Mouse (Mus musculus): ENCODE measurements around the gene Ivl.

The Ivl gene

DNA sequence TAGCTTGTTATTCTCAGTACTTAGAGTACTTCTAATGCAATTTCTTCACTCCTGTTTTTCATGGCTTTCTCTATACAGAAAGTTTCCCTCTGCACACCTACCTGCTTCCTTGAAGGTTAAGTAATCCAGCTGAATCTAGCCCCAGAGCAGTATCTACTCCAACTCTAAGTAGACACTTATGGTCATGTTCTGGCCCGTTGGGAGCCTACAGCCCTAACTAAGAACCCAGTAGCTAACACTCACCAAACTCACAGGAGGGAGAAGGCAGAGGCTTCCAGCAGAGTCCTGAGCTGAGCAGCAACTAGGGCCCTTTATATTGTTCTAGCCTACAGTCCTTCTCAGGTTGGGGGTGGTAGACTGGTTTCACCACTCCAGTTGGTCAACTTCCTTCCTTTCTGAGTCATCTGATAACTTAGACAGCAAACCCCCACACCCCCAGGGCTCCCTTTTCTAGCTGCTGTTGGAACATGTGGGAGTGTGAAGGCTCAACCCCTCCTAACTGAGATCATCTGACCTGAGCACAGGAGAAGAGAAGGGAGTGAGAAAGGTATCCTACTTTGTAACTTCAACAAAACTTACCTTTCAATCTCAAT lies at the start of gene Ivl:
Gene Ivl, minus strand, starts transcription at position 287 of the 593 bp plus-strand sequence.
- no peak for DNase-seq (ENCODE audit: low spot score in 2 of 2)

DNA sequence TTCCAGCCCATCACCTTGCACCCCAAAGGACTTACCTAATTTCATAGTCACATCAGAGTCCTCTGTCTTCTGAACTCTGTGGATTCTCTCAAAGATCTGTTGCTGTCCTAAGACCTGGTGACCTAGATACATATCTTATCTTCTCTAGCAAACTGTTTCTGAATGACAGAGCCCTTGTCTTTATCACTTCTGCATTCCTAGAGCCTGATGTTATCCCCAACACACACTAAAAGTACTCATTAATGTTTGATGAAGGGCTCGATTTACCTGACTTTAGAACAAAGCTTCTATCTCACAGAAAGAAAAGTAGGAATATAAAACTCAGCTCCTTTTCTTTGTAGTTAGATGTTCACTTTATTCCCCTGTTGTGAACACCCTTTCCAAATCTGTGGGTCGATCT lies 48.0 kb upstream of the Ivl start, which contains the start of gene Lce6a:
Gene Lce6a, minus strand, starts transcription at position 101 of the 400 bp plus-strand sequence.
- no peak for DNase-seq (ENCODE audit: low spot score in 2 of 2)

DNA sequence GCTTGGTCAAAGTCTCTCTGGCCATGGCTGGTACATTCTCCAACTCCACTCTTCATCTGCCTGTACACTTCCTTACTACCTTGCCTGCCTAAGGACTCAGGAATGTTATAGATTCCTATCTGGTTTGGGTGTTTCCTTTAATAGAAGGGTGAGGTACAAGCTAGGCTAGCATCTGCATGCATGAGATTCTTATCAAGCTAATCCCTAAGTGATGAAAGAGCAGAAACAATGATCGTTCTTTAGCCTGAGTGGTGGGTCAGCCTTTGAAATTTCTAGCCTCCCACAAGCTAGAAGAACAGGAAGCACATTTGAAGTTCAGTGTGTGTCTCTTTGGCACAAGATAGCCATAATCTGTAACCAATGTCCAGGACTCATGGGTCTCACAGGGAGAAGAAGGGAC lies 36.3 kb upstream of the Ivl start:
- DNase-seq (ENCODE audit: low spot score in 2 of 2): no peak

DNA sequence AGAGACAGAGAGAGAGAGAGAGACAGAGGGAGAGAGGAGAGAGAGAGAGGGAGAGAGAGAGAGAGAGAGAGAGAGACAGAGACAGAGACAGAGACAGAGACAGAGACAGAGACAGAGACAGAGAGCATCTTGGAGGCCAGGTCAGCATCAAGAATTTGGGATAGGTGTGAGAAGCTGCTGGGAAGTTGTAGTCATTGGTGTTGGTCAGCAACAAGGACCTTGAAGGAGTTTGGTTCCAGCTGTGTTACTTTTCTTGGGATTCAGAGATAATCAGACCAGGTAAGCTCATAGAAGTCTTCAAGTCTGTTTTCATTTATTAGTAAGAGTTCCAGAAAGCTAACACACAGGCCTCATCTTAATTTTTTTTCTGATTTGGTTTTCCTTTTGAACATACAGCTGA lies 33.9 kb upstream of the Ivl start, which contains the start of gene 2210017I01Rik:
Gene 2210017I01Rik, minus strand, starts transcription at position 101 of the 400 bp plus-strand sequence.
- no peak for DNase-seq (ENCODE audit: low spot score in 2 of 2)

DNA sequence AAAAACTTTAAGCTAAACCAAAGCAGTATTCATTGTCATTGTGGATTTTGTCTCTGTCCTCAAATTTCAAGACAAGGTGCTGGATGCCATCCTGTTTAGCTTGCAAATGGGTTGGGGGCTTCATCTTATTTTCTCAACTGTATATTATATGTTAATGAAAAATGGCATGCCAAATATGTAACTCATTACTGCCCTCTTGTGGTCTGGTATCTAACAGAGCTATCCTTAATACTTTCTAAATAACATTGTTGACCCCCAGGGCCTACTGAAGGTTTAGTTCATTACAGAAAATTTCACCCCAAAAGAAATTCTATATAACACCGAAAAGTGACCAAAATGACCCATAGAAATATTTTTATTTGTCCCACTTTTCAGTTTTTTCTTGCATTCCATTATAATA lies 28.6 kb upstream of the Ivl start:
- no peak for DNase-seq (ENCODE audit: low spot score in 2 of 2)

DNA sequence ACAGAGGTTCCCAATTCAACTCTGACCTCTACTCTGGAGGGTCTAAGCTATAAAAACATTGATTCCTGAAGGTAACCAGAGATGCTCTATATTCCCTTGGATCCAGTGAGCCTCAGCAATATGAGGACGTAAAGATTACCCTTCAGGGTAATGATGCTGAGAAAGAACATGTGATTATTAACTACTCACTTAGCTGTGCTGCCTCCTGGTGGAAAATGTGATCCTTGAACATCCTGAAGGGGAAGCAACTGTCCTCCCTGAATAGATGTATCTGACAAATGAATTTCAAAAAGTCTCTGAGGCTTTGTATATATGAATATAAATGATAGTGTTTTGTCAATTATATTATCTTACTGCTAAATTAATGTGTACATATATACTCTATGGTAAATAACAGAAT lies 26.9 kb upstream of the Ivl start:
- DNase-seq (ENCODE audit: low spot score in 2 of 2): no peak

DNA sequence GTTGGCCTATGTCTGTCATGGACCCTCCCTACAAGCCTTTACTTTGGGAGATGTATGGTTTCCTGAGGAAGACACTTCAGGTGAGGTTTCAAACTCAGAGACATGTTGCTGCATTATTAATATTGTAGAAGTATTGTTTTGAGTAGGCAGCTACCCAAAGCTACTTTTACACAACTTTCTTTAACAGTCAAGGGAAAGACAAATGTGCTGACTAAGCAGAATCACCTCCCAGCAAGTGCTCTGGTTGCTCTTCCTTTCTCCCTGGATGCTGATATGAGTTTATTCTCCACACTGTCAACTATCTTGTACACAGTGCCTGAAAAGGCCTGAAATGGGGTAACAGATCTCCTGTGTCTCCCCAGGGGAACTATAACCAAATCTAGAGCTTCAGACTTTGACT lies 26.4 kb upstream of the Ivl start:
- no peak for DNase-seq (ENCODE audit: low spot score in 2 of 2)

DNA sequence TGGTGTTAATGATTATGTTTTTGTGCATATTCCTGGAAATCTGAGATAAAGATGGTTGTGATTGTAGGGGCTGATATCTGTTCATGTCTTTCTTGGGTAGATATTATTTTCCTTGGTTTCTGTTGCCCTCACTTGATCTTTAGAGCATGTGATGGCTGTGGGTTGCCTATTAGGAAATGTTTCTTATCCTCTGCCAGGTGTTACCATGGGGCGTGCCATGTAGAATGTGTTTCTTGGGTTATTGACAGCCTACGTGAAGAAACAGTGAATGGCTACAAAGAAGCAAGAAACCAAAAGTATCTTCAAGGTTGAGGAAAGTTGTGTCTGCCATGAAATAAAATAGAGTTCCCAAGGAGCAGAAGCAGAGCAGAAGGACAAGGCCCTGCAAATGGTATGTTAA lies 24.9 kb upstream of the Ivl start:
- DNase-seq (ENCODE audit: low spot score in 2 of 2): no peak

DNA sequence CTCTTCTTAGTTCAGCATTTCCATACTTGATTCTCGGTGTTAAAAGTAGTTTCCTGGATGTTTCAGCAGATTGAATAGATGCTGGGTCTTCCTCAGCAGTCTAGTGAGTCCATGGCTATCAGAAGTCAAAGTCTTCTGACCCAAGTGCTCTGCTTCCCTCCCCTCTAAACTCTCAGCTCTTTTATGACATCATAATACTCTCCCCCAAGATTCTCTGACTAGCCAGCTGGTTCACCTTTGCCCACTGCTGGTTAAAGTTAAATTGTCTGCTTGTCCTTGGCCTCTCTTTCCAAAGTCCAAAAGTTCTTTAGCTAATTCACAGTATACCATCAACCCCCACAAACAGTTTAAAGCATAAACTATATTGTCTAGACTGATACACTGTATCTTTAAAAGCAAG lies 15.3 kb upstream of the Ivl start, which contains the start of gene Smcp:
Gene Smcp, minus strand, starts transcription at position 140 of the 400 bp plus-strand sequence.
- no peak for DNase-seq (ENCODE audit: low spot score in 2 of 2)

DNA sequence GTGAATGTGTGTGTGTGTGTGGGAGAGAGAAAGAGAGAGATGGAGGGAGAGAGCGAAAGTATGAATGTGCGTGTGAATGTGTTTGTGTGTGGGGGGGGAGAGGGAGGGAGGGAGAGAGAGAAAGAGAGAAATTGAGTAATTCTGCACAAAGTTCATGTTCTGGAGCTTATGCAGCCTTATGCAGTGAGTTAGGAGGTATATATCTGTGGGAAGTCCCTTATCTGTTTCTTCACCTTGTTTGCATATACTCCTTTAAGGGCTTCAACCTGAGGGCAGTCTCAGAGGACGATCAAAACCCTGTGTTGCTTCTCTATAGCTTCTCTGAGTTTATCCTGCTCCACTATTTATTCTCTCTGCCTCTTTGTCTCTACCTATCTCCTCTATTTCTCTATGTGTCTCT lies 13.7 kb upstream of the Ivl start:
- no peak for DNase-seq (ENCODE audit: low spot score in 2 of 2)

DNA sequence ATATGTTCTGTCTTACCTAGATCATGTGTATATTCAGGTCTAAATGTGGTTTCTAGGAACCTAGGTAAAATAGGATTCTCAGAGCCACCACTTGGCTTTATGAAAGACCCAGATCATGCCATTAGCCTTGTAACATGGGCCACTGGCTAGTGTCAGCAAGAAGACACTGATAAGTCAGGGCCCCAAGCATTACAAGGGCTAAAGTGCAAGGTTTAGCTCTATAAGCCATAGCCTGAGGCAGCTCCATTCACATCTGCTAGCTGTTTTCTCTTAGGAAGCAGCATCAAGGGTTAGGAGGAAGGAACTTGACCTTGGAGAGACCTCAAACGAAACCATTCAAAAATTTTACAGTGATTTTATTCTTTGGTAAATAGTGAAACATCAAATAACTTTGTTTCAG lies 11.5 kb upstream of the Ivl start:
- no peak for DNase-seq (ENCODE audit: low spot score in 2 of 2)

DNA sequence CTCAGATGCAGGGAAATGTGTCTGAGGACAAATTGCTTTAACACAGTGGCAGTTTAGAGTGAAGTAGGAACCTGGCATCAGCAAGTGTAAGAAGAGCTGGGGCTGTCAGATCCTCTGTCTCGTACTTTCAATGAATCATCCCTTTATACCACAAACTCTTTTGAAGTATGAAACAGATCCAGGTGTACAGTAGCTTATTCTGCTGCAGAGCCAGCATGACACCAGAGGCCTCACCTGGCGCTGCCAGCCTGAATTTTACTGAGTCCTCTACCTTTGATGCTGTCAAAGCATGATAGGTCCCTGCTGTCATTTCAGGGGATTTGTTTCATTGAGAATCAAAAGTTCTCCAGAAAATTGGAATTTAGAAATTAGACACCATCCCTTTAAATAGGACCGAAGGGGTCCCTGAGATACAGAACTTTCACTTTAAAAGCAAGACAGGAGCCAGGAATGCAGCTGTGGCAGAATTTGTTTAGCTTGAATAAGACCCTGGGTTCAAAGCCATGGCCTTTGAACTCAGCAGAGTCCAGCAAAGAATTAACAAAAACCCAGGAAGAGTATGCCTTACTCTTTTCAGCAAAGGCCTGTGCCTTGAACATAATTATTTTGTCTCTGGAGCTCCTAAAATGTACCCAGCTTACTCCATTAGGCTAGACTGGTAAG lies 9.8 kb upstream of the Ivl start:
- DNase-seq (ENCODE audit: low spot score in 2 of 2): no peak

DNA sequence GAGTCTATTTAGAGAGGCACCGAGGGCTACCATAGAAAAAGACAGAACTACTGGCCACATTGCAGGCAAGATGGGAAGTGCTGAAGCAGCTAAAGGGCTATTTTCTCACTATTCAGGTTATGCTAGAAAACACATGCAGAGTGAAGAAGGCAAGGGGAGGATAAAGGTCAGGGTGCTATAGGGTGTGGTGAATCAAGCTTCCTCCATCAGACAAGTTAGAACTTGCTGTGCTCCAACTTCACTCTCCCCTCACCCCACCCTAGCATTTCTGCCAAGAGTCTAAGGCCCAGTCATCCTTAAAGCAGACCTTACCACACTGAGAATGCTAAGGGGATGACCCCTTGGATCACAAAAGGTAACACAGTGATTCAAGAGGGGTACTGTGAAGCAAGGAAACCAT lies 6.0 kb upstream of the Ivl start:
- no peak for DNase-seq (ENCODE audit: low spot score in 2 of 2)

DNA sequence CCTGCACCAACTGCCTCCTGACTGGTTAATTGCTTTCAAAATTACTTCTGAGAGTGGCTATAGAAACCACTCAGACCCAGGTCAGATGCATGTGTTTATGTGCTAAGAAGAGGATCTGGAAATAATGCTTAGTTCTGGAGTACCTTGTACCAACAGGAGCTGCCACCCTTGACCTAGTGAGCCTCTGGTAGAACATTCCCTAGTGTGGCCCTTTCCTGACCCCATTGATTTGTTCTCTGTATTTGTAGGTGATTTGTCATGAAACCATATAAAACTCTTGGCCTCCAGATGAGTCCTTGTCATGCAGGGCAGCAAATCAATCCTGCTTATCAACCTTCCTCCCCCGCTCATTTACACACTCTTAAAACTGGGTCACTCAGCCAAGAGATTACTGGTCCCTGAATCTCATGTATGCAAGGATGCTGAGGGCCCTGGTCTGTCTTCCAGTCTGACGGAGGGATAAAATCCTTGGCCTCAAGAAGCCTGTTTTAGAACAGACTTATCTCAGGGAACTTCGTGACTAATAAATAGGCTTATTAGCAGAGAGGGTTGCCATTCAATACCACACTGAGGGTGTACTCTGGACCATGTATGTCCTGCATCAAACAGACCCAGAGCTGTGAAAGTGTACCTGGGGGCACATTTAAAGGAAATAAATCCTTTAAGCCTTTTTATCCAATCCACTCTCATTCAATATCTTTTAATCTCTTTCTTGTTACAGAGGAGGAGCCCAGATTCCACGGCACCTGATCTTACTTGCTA lies 5.3 kb upstream of the Ivl start:
- DNase-seq (ENCODE audit: low spot score in 2 of 2): no peak

DNA sequence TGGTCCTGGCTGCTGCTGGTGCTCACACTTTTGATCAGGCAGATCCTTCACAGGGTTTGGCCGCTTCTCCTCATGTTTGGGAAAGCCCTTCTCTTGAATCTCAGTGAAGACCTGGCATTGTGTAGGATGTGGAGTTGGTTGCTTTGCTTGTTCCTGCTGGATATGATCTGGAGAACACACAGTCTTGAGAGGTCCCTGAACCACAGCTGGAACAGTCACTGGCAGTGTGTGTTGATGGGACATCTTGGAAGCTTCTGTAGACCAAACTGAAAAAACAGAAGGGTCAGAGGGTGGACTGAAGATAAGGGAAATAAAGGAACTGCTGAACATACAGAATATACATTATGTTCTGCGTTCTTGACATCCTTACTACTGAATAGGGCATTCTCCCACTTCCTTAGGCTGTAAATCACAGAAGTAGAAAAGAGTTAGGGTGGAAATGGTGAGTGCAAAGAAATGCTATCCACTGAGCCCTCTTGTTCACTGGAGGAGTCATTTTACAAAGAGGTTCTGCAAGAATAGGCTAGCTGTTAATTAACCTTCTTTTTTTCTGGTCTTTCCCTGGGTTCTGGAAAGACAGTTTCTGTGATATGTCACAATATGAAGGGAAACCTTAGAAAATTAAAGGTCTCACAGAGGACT lies 900 bp downstream of the Ivl start:
- DNase-seq (ENCODE audit: low spot score in 2 of 2): no peak

DNA sequence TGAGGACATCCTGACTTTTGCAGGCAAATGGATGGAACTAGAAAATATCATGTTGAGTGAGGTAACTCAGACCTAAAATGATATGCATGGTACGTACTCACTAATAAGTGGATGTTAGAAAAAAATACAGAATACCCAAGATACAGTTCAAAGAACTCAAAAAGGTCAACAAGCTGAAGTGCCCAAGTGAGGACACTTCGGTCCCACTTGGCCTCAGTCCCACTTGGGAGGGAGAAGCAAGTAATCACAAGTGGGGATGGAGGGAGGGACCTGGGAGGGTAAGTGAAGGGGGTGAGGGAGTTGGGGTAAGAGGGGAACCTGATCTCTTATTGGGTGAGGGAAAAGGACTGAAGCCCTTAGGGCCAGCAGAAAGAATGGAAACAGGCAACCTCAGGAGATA lies 4.8 kb downstream of the Ivl start:
- DNase-seq (ENCODE audit: low spot score in 2 of 2): no peak

DNA sequence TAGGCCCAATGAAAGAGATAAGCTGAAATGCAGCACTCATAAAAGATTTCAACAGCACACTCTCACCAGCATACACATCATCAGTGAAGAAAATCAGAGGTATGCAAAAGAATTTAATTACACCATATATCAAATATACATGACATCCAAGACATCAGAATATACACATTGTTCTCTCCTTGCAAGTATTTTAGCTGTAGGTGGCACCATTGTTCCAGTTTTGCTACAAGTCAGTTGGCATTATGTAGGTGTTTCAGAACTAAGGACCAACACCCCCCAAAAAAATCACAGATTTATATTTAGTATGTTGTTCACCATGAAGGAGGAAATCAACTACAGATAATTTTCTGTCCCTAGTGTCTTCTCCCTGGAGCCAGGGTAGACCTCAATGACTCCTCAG lies 8.1 kb downstream of the Ivl start:
- no peak for DNase-seq (ENCODE audit: low spot score in 2 of 2)

DNA sequence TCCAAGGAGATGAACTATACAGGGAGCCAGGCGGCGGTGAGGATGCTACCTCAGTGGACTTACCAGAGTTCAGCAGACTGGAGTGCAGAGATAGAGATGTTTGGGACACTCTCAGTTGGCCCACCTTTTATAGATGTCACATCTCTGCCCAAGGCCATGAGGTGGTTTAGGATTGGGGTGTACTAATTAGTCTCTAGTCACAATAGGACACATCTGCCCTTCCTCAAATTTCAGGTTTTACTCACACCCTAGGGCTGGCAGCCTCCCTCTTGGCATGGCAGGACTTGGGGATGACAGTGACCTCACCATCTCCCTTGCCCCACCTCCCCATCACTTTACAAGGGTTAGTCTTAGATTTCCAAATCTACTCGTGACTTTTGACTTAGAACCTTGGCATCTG lies 39.1 kb downstream of the Ivl start, which contains the start of gene 2310046K23Rik:
Gene 2310046K23Rik, minus strand, starts transcription at position 101 of the 400 bp plus-strand sequence.
- DNase-seq (ENCODE audit: low spot score in 2 of 2): no peak
